Mouse (Mus musculus): ENCODE results near the gene Tra2a.

DNA sequence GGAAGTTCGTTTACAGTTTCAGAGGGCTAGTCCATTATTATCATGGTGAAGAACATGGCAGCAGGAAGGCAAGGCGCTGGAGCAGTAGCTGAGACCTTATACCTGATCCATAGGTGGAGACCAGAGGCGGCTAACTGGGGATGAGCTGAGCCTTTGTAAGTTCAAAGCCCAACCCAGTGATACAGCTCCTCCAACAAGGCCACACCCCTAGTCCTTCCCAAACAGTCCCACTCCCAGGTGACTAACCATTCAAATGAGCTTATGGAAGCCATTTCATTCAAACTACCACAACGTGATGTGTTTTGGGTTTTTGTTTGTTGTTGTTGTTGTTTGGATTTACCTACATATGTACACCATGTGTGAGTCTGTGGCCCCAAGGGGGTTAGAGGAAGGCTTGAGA lies 69.3 kb downstream of the Tra2a start:
- no peak for TF ChIP-seq CTCF (IDR thresholded peaks at IDR 0.05; ENCODE audit: low read depth)
- TF ChIP-seq EP300 (IDR thresholded peaks at IDR 0.05; ENCODE audit: low read depth): no peak
